Mouse (Mus musculus) lung, adult 2 months (tissue): ENCODE data around the gene Hs6st2.

Experiments used
- CTCF ChIP-seq: fragments of 200-500 bp; IDR thresholded peaks from 2 replicates; pipeline ENCODE4 v1.5.1; 2011; ENCODE audit warnings: mild to moderate bottlenecking, low read length, control low read depth; ENCODE audit not compliant: insufficient read depth
- POLR2A ChIP-seq: fragments of 200-500 bp; IDR thresholded peaks from 2 replicates; pipeline ENCODE4 v1.6.1; 2011; ENCODE audit warnings: low read depth, mild to moderate bottlenecking, control low read depth, low read length, borderline replicate concordance; ENCODE audit errors: extremely low read depth

DNA sequence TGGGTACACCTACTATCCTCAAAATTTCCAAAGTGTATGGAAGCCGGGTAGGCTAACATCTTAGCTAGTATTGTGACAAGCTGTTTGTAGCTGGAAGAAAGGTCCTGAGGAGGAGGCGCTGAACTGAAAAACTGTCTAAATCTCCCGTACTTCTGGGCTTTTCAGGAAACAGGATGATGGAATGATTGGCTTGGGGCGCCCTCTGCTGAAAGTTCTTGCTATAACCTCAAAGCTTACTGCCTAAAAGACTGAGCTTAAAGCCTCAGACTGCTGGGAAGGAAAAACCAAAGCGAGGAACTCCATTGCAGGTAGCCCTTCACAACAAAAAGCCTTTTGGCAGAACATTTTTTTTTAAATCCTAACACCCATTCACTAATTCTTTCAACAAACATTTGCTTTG, 307.0 kb downstream of the Hs6st2 start:
- no peak for TF ChIP-seq CTCF
- no peak for TF ChIP-seq POLR2A
